ENCODE assay signal across 7 mouse cellular contexts in the genomic region with DNA sequence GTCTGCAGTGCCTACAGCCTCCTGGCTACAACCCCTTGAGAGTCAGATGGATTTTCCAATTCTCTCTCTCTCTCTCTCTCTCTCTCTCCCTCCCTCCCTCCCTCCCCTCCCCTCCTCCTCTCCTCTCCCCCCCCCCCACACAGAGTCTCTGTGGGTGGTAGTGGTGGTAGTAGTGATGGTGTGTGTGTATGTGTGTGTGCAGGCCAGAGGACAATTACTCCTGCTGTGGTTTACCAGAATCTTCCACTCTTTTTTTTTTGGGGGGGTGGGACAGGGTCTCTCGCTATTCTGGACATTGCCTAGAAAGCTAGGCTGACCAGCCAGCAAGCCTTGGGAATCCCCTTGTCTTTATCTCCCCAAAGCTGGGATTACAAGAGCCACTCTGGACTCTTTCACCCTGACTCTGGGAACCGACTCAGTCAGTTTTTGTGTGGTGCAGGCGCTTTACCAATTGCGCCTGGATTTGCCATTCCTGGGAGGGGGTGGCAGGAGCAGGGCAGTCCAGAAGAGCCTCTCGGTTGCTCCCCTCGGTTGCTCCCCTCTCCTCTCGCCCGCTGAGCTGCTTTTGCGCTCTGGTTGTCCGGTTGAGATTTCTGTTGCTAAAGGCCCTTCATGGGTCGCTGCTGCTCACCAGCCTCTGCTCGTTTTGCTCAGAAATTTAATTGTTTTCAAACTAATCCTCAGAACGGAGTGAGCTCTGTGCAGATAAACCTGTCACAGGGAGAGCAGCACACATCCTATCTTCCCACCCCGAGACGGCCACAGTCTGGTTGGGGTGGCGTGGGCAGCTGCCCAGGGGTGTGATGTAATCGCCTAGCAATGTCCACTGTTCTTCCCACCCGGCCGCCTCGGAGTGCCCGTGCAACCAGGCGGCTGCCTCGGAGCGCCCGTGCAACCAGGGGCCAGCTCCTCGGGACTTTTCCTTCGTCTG. TPM values are rescaled to one million over a fixed set of nuclear protein-coding genes. Genes with fewer than 3 reads are reported as not detected.
DNase-seq lines count a peak whose midpoint lies in the region; ATAC-seq and TF ChIP-seq lines count a peak whose summit lies in the region.

No protein-coding gene starts in this region.

- peak; percentile 12 to 39 for DNase-seq in urinary bladder, adult 18-20 months (ENCODE audit: low spot score in 2 of 2)
- no peak for DNase-seq in urinary bladder, postnatal 10 days (ENCODE audit: low spot score)
- peak; percentile 38 for DNase-seq in hindbrain, embryonic 10.5 days (ENCODE audit: low spot score)
- DNase-seq in lung, adult 2 months = peak; percentile 7
- DNase-seq in right cerebral cortex, postnatal 36 days (ENCODE audit: low spot score in 2 of 2) = peak; percentile 38 to 40

- peak overlapping the region; percentile 48 for H3K9ac ChIP-seq in forebrain, embryonic 13.5 days
- no peak overlapping the region for H3K9ac ChIP-seq in liver, embryonic 12.5 days

- no peak for TF ChIP-seq POLR2A in lung, adult 2 months (IDR thresholded peaks at IDR 0.05; ENCODE audit: borderline replicate concordance, extremely low read depth, low read depth, low read length)

- peaks cover 17% of the 10 kb centered on the region for H3K4me1 ChIP-seq in forebrain, embryonic 13.5 days
- peaks cover 26% of the 10 kb centered on the region for H3K4me1 ChIP-seq in hindbrain, embryonic 10.5 days (replicated peaks)
- no peaks in the 10 kb centered on the region for H3K4me1 ChIP-seq in lung, adult 2 months (ENCODE audit: control insufficient read depth, insufficient read depth, low read length)
- no peaks in the 10 kb centered on the region for H3K4me1 ChIP-seq in liver, embryonic 12.5 days

- peak; percentile 74; the same call in 1 of the 2 replicates for ATAC-seq in forebrain, embryonic 13.5 days
- no peak for ATAC-seq in liver, embryonic 12.5 days

- peak overlapping the region; percentile 47 for H3K4me2 ChIP-seq in forebrain, embryonic 13.5 days
- H3K4me2 ChIP-seq in liver, embryonic 12.5 days = no peak overlapping the region

- no peak overlapping the region for H3K4me3 ChIP-seq in forebrain, embryonic 13.5 days
- peak overlapping the region; percentile 29 for H3K4me3 ChIP-seq in hindbrain, embryonic 10.5 days
- H3K4me3 ChIP-seq in lung, adult 2 months (replicated peaks; ENCODE audit: extremely low read depth, low read depth, low read length) = no peak overlapping the region
- no peak overlapping the region for H3K4me3 ChIP-seq in liver, embryonic 12.5 days

- no peaks in the 10 kb centered on the region for H3K36me3 ChIP-seq in forebrain, embryonic 13.5 days (ENCODE audit: poor library complexity, severe bottlenecking)
- no peaks in the 10 kb centered on the region for H3K36me3 ChIP-seq in hindbrain, embryonic 10.5 days
- no peaks in the 10 kb centered on the region for H3K36me3 ChIP-seq in liver, embryonic 12.5 days

- no peaks in the 10 kb centered on the region for H3K9me3 ChIP-seq in forebrain, embryonic 13.5 days (replicated peaks)
- H3K9me3 ChIP-seq in hindbrain, embryonic 10.5 days = peaks cover 7% of the 10 kb centered on the region; the same call in 1 of the 2 replicates
- no peaks in the 10 kb centered on the region for H3K9me3 ChIP-seq in liver, embryonic 12.5 days (replicated peaks)

- H3K27me3 ChIP-seq in forebrain, embryonic 13.5 days = no peaks in the 10 kb centered on the region
- H3K27me3 ChIP-seq in hindbrain, embryonic 10.5 days (ENCODE audit: insufficient read depth, poor library complexity, severe bottlenecking) = peaks cover 6% of the 10 kb centered on the region; the same call in 1 of the 2 replicates
- H3K27me3 ChIP-seq in liver, embryonic 12.5 days (replicated peaks) = peaks cover 4% of the 10 kb centered on the region; the same call in 1 of the 2 replicates

- peak overlapping the region; percentile 81 for H3K27ac ChIP-seq in forebrain, embryonic 13.5 days
- peak overlapping the region; percentile 83 for H3K27ac ChIP-seq in hindbrain, embryonic 10.5 days
- H3K27ac ChIP-seq in liver, embryonic 12.5 days = no peak overlapping the region

- WGBS in forebrain, embryonic 13.5 days = 4% methylated on average over 27 of the region's 27 CpGs
- 37% methylated on average over 27 of the region's 27 CpGs for WGBS in hindbrain, embryonic 10.5 days
- WGBS in lung, adult 2 months = 25% methylated on average over 27 of the region's 27 CpGs
- WGBS in liver, embryonic 12.5 days (ENCODE audit: insufficient replicate concordance) = 50% methylated on average over 27 of the region's 27 CpGs

- TF ChIP-seq CTCF in lung, adult 2 months (IDR thresholded peaks at IDR 0.05; ENCODE audit: insufficient read depth, low read length) = no peak

RNA-seq across cellular contexts. Expression of gene Sox8, which starts 31.3 kb away (rescaled TPM):
- polyA plus RNA-seq in forebrain, embryonic 13.5 days (2015; fragmentation: Nextera tagmentation; extraction: Ambion mirVana) = 15.3 and 17.5 TPM in 2 replicates
- 9.1 and 10.7 TPM in 2 replicates for polyA plus RNA-seq in hindbrain, embryonic 10.5 days (2016; fragmentation: Nextera tagmentation; extraction: Ambion mirVana)
- polyA plus RNA-seq in lung, adult 2 months (2012; rRNA removed) = 0.49 and 0.62 TPM in 2 replicates
- 0.52 and 0.65 TPM in 2 replicates for polyA plus RNA-seq in liver, embryonic 12.5 days (2016; fragmentation: Nextera tagmentation; extraction: Ambion mirVana)

RNA-seq across cellular contexts. Expression of gene Lmf1, which starts 39.7 kb away (rescaled TPM):
- 19.7 and 20.9 TPM in 2 replicates for polyA plus RNA-seq in forebrain, embryonic 13.5 days (2015; fragmentation: Nextera tagmentation; extraction: Ambion mirVana)
- polyA plus RNA-seq in hindbrain, embryonic 10.5 days (2016; fragmentation: Nextera tagmentation; extraction: Ambion mirVana) = 27.3 and 29.4 TPM in 2 replicates
- 15.8 and 22.4 TPM in 2 replicates for polyA plus RNA-seq in lung, adult 2 months (2012; rRNA removed)
- polyA plus RNA-seq in liver, embryonic 12.5 days (2016; fragmentation: Nextera tagmentation; extraction: Ambion mirVana) = 14.4 and 15.0 TPM in 2 replicates

RNA-seq across cellular contexts. Expression of gene Sstr5, which starts 42.1 kb away (rescaled TPM):
- polyA plus RNA-seq in forebrain, embryonic 13.5 days (2015; fragmentation: Nextera tagmentation; extraction: Ambion mirVana) = 0.10 and 0.11 TPM in 2 replicates
- polyA plus RNA-seq in hindbrain, embryonic 10.5 days (2016; fragmentation: Nextera tagmentation; extraction: Ambion mirVana) = 0.06 and 0.27 TPM in 2 replicates
- polyA plus RNA-seq in lung, adult 2 months (2012; rRNA removed) = 0.06 and 0.08 TPM in 2 replicates
- 0.10 TPM in 1 of 2 replicates, not detected in the other for polyA plus RNA-seq in liver, embryonic 12.5 days (2016; fragmentation: Nextera tagmentation; extraction: Ambion mirVana)
